Mouse (Mus musculus) kidney, adult 18-20 months (tissue): Measurements from ENCODE around the gene Gpatch3.

Experiments
- DNase-seq: peaks from one replicate; pipeline ENCODE4 v3.0.0; 2021

The Gpatch3 gene

GRCm38 (mm10) chr4:133620668-133621067 lies 46.1 kb downstream of the Gpatch3 start:
- DNase-seq, result no peak

GRCm38 (mm10) chr4:133622161-133622695 lies 47.7 kb downstream of the Gpatch3 start:
- DNase-seq, result no peak

DNA sequence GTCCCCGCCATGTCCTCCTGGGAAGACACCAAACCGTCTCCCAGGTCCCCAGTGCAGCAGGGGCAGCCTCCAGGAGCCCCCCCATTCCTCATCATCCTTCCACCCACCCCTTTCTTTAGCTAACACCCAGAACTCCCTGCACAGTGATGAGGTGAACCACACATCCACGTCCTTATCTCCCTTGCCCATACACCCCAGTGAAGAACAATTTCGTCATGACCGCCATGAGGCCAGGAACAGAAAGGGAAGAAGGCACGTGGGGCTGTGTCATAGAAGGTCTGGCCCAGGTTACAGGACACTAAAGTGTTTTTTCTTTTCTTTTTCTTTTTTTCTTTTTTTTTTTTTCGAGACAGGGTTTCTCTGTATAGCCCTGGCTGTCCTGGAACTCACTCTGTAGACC lies 50.3 kb downstream of the Gpatch3 start:
- no peak for DNase-seq

- peak; percentile 75 for DNase-seq
Observed at GRCm38 (mm10) chr4:133625621-133626071, 51.1 kb downstream of the Gpatch3 start.

DNA sequence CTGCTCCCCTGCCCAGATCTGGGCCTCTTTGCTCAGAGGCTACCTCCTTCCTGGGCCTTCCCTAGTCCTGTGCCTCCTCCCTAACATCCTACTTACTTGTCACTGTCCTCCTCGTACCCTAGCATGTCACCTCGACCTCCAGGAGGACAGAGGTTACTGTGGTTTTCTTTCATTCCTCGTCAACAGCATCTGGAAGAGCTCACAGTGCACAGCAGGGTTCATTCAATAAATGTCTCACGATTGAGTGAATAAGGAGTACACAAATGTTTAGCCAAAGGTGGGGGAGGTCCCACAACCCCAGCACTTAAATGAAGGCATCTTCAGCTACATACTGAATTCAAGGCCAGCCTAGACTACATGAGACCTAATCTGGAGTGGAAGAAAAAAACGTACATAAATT lies 51.7 kb downstream of the Gpatch3 start:
- no peak for DNase-seq

GRCm38 (mm10) chr4:133626621-133627020 lies 52.1 kb downstream of the Gpatch3 start:
- DNase-seq, result no peak

DNA sequence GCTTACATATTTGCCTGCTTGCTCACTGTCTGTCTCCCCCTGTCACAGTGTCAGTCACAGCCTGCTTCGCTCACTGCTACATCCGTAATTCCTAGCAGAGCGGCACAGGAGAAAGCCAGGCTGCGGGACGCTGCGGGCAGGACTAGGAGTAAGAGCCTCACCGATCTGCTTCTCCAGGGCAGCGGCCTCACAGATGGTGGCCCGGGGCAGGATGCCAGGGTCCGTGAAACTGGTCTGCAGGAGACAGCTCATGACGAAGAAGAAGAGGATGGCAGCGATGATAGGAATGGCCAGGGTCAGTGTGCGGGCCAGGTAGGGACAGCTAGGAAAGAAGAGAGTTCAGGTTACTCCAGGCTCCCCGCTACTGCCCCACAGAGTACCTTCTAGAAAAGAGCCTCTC lies 52.5 kb downstream of the Gpatch3 start:
- DNase-seq, result no peak

DNA sequence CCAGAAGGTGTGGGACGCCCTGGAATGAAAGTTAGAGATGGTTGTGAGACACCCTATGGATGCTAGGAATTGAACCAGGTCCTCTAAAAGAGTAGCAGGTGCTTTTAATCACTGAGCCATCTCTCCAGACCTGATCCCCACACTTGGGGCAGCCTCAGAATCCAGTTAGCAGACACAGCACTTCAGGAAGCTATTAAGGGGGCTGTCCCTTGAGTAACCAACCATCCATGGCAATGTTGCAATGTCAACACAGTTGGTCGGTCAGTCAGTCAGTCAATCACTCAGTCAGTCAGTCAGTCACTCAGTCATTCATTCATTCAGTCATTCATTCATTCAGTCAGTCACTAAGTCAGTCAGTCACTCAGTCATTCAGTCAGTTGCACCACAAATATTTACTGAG lies 54.0 kb downstream of the Gpatch3 start:
- DNase-seq, result no peak

- DNase-seq, result no peak
Observed at GRCm38 (mm10) chr4:133629191-133629590, 54.6 kb downstream of the Gpatch3 start.

GRCm38 (mm10) chr4:133630326-133630920 lies 55.9 kb downstream of the Gpatch3 start:
- peak; percentile 8 for DNase-seq

DNA sequence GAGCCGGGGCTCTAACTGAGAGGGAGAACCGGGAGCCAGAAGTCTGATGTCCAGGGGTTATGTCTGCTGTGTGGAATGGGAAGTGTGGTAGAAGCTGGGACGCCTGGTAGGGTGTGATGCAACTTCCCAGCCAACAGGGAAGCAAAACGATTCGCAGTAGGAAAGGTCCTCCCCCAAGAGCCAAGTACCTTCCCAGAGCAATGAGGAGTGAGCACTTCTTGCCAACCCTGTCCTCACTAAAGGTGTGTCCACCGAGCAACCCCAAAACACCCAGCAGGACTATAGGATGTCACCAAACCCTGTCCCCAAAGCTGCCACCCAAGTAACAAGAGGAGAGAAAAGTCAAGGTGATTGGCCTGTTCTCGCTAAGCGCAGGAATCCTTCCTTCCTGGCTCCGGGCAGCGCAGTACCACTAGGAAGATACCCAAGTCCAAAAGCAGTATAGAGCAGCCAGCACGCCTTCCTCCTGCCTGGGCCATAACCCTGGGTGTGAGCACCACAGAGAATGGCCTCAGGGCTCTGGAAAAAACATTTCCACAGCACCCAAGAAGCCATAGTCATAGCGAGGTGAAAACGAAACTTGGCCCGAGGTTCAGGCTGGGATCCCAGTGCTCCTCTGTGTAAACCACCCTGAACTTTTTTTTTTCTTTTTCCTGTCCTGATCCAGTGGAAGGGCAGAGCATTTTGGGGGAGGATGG lies 56.7 kb downstream of the Gpatch3 start:
- peak; percentile 42 for DNase-seq

DNA sequence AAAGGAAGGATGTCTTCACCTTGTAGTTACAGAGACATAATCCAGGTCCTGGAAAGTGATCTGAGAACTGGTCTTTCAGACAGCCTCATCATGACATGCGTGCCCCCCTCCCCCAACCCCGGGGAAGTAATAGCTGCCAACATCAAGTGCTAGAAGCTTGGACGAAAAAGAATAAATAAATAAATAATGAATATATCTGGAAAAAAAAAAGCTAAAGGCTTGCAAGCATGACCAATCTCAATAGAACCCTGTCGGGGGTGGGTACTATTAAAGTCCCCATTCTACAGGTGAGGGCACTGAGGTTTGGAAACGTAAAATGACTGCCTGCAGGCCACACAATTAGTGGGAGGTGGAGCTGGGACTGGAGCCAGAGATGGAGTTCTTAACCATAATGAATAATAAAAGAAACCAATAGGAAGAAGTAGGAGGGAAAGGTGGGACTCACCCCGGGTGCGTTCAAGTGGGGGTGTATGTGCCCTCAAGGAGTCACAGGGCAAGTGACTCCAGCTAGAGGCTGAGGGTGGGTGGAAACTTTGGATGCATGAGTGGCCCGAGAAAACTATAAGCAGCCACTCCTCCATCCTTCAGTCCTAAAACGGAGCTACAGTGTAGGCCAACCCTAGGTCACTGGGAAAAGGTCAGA lies 57.3 kb downstream of the Gpatch3 start:
- peak; percentile 50 for DNase-seq

DNA sequence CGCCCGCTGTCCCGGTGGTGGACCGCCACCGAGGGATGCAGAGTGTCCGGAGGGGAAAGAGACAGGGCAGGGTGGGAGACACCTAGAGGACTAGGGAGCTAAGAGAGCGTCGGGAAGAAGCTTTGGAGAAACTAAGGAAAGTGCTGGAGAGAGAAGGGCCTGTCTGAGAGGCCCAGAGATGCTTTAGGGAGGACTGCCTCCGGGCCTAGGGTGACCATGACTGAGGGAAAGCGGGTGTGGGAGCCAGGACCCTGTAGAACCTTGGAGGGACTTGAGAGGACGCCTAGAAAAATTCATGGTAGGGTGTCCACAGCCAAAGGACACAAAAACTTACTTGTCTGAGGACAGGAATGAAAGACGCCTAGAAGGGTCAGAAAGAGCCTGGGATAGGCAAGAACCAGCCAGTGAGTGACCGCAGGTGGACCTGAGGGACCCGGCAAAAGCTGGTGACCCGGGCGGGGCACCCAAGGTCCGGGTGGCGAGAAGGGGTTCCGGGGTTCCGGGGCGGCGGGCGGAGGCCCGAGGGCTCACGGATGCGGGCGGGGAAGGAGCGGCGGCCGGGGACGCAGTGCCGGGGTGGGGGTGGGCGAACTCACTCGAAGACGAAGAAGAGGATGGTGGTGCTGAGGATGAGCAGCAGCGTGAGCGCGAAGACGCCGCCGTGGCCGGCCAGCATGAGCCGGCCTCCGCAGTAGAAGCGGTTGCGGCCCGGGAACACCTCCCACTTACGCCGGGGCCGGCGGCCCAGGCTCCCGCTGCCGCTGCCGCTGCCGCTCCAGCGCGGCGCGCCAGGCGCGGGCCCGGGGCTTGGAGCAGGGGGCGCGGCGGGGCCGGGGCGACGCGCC lies 58.2 kb downstream of the Gpatch3 start:
- peak; percentile 45 for DNase-seq

DNA sequence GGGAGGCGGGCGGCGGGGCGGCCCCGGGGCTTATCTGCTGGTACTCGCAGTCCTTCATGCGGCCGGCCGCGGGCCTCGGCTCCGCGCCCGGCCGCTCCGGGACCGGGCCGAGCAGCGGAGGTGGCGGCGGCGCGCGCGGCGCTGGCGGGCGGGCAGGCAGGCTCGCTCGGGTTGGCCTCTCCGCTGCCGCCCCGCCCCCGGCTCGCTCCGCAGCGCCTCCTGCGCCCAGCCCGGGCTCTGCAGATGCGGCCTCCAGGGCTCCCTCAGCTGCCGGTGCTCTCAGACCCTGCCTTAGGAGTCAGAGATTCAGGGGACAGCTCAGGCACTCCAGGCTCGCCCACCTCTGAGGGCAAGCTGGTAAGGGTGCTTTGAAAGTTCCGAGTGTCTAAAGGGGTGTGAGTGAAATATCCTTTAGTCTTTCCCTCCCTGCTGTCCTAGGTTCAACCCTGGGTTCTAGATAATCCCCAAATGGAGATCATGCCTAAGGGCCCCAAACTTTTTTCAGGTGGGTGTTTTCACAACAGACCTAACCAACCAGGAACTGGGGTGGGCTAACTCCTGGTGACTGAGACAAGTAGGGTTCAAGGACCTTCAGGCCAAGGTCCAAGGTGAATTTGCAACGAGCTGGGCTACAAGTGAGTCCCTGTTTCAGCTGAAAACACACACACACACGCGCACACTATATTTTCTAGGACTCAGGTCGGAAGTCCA lies 58.9 kb downstream of the Gpatch3 start:
- DNase-seq, result peak; percentile 93
